Mouse (Mus musculus) brain, embryonic 18.5 days (tissue): ENCODE measurements at regions not wholly inside any gene's neighbourhood (a gene's known extent, or its start where the extent isn't known, plus 50 kb on each side); places are given as distances from the start of the nearest gene placed in this dataset.

Experiments
- DNase-seq: peaks from one replicate; pipeline ENCODE4 v3.0.0-alpha.2; 2012; ENCODE audit warnings: low read depth, low spot score

- DNase-seq = no peak
Observed at GRCm38 (mm10) chr9:23128018-23128369, 94.9 kb upstream of the Bmper start.

GRCm38 (mm10) chr9:23134006-23134405 lies 88.9 kb upstream of the Bmper start:
- DNase-seq = no peak

- DNase-seq = no peak
Observed at GRCm38 (mm10) chr9:23134421-23135118, 88.3 kb upstream of the Bmper start.

GRCm38 (mm10) chr9:23136511-23136910 lies 86.4 kb upstream of the Bmper start:
- no peak for DNase-seq

GRCm38 (mm10) chr9:23137682-23138210 lies 85.1 kb upstream of the Bmper start:
- no peak for DNase-seq

- DNase-seq = no peak
Observed at GRCm38 (mm10) chr9:23139580-23140162, 83.2 kb upstream of the Bmper start.

GRCm38 (mm10) chr9:23144281-23144680 lies 78.6 kb upstream of the Bmper start:
- DNase-seq = no peak

GRCm38 (mm10) chr9:23150338-23150737 lies 72.5 kb upstream of the Bmper start:
- DNase-seq = no peak

- no peak for DNase-seq
Observed at GRCm38 (mm10) chr9:23150874-23151273, 72.0 kb upstream of the Bmper start.

GRCm38 (mm10) chr9:23151953-23152490 lies 70.9 kb upstream of the Bmper start:
- no peak for DNase-seq

GRCm38 (mm10) chr9:23156820-23157570 lies 65.9 kb upstream of the Bmper start:
- DNase-seq = no peak

GRCm38 (mm10) chr9:23158499-23158898 lies 64.4 kb upstream of the Bmper start:
- no peak for DNase-seq

- no peak for DNase-seq
Observed at GRCm38 (mm10) chr9:23161346-23161745, 61.5 kb upstream of the Bmper start.

- DNase-seq = no peak
Observed at GRCm38 (mm10) chr9:23167056-23167591, 55.8 kb upstream of the Bmper start.

- DNase-seq = no peak
Observed at GRCm38 (mm10) chr9:23167716-23168115, 55.2 kb upstream of the Bmper start.

- DNase-seq = no peak
Observed at GRCm38 (mm10) chr9:23168149-23168548, 54.7 kb upstream of the Bmper start.

GRCm38 (mm10) chr9:23171361-23171760 lies 51.5 kb upstream of the Bmper start:
- DNase-seq = no peak
